Mouse (Mus musculus) myocyte (in vitro differentiated cells): ENCODE data around the gene Gm7030. TPM values are rescaled to one million over a fixed set of nuclear protein-coding genes. Genes with fewer than 3 reads are reported as not detected.
A peak's percentile ranks its signal among the peaks of the same experiment; 100 is the strongest.
"Not testable (repeated sequence)": the region's sequence is repeated elsewhere in the genome, so short reads cannot be mapped to it uniquely, and the experiment has no call there.

ENCODE experiments used
- H3K27me3 ChIP-seq: one replicate; pipeline ENCODE4 v1.6.1; 2011; ENCODE audit not compliant: control insufficient read depth, insufficient read depth, insufficient read length
- H3K36me3 ChIP-seq: one replicate; pipeline ENCODE4 v1.6.1; 2011; ENCODE audit not compliant: control insufficient read depth, insufficient read depth
- H3K4me2 ChIP-seq: one replicate; pipeline ENCODE4 v1.6.1; 2011; ENCODE audit warnings: low read depth, control low read depth
- H3K4me3 ChIP-seq: one replicate; pipeline ENCODE4 v1.5.1; 2011; ENCODE audit warnings: mild to moderate bottlenecking, control low read depth, moderate library complexity
- H3K79me2 ChIP-seq: one replicate; pipeline ENCODE4 v1.6.1; 2011; ENCODE audit not compliant: control insufficient read depth, insufficient read depth
- H3ac ChIP-seq: one replicate; pipeline ENCODE4 v1.6.1; 2011; ENCODE audit not compliant: control insufficient read depth, insufficient read length
- CEBPB ChIP-seq: IDR thresholded peaks from 2 replicates; pipeline ENCODE4 v1.6.1; 2011; ENCODE audit warnings: mild to moderate bottlenecking, moderate library complexity; ENCODE audit not compliant: poor library complexity, insufficient read depth, severe bottlenecking
- E2F4 ChIP-seq: IDR thresholded peaks from one replicate; pipeline ENCODE4 v1.6.1; 2011; ENCODE audit warnings: mild to moderate bottlenecking, control low read depth, moderate library complexity; ENCODE audit not compliant: insufficient read depth
- MAX ChIP-seq: IDR thresholded peaks from one replicate; pipeline ENCODE4 v1.6.1; 2011; ENCODE audit warnings: low read depth, mild to moderate bottlenecking, control low read depth
- MYOD1 ChIP-seq, 3 experiments: IDR thresholded peaks; one replicate each; pipeline ENCODE4 v1.6.1; 2011; ENCODE audit warnings: control low read depth in 2 of 3, low read depth in 2 of 3, mild to moderate bottlenecking in 2 of 3, moderate library complexity in 1 of 3; ENCODE audit not compliant: insufficient read length in 2 of 3, control insufficient read depth in 1 of 3
- MYOG ChIP-seq, 3 experiments: IDR thresholded peaks; one replicate each; pipeline ENCODE4 v1.6.1; 2011; ENCODE audit warnings: control low read depth in 2 of 3, low read depth in 2 of 3, mild to moderate bottlenecking in 2 of 3; ENCODE audit not compliant: insufficient read length in 2 of 3, control insufficient read depth in 1 of 3, insufficient read depth in 1 of 3
- POLR2A ChIP-seq: IDR thresholded peaks from one replicate; pipeline ENCODE4 v1.6.1; 2011; ENCODE audit warnings: low read depth, mild to moderate bottlenecking, control low read depth, moderate library complexity; ENCODE audit not compliant: insufficient read length
- POLR2AphosphoS2 ChIP-seq: IDR thresholded peaks from one replicate; pipeline ENCODE4 v1.6.1; 2011; ENCODE audit warnings: low read depth, control low read depth; ENCODE audit not compliant: insufficient read length
- REST ChIP-seq: IDR thresholded peaks from one replicate; pipeline ENCODE4 v1.6.1; 2011; ENCODE audit warnings: mild to moderate bottlenecking, control low read depth, moderate library complexity; ENCODE audit not compliant: insufficient read depth, insufficient read length
- SRF ChIP-seq: IDR thresholded peaks from one replicate; pipeline ENCODE4 v1.6.1; 2011; ENCODE audit warnings: low read depth; ENCODE audit not compliant: control insufficient read depth, insufficient read length
- TCF12 ChIP-seq: IDR thresholded peaks from one replicate; pipeline ENCODE4 v1.6.1; 2011; ENCODE audit warnings: mild to moderate bottlenecking, control low read depth; ENCODE audit not compliant: poor library complexity, insufficient read depth, severe bottlenecking
- TCF3 ChIP-seq: IDR thresholded peaks from one replicate; pipeline ENCODE4 v1.6.1; 2011; ENCODE audit warnings: low read depth, control low read depth; ENCODE audit not compliant: insufficient read length
- USF1 ChIP-seq: IDR thresholded peaks from one replicate; pipeline ENCODE4 v1.6.1; 2011; ENCODE audit warnings: low read depth, mild to moderate bottlenecking, control low read depth, moderate library complexity
- polyA plus RNA-seq: library from polyadenylated mRNA; unstranded; fragments of >200 nt; fragmentation: generic; extraction: Trizol; gene quantifications from one replicate; pipeline ENCODE4 v1.2.1, GENCODE M21; 2012; ENCODE audit warnings: missing spikeins

The Gm7030 gene
- polyA plus RNA-seq, 1 experiment, result not detected

DNA sequence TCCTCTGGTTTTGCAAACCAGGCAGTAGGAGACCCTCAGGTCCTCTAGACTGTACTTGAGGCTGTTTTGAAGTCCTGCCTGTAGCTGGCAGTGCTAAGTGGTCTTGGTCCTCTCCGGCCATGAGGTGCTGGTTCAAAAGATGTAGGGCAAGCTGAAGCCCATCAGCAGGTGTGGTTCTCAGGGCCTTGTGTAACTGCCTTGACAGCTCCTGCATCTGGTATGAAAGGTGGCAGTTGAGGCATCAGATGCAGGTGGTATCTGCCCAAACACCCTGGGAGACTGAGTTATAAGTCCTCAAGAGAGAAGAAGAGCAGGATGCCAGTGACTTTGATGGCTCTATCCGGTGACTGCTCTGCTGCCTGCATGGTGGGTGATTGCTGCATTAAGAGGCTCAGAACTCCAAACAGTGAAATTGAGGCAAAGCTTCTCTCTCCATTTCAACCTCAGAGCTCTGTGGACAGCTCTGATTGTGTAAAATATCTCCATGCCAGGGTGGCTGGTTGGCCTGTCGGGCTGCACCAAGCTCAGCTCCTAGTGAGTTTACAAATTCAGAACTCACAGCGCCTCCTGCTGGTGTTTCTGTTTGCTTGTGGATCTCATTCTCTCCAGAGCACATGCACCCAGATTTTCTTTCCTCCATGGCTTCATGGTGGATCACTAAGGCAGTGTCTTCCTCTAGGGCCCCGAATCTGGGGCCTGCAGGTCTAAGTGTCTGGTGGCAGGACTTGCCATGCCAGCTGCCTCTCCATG is 2.5 kb upstream of the Gm7030 start:
- H3K36me3 ChIP-seq, result no peaks in the 10 kb centered on the region
- no peak for TF ChIP-seq TCF3
- no peak for TF ChIP-seq MYOD1 (IDR thresholded peaks at IDR 0.05; ENCODE audit: control insufficient read depth in 1 of 3, insufficient read length in 2 of 3, low read depth in 2 of 3)
- no peak for TF ChIP-seq E2F4
- no peak for TF ChIP-seq SRF
- TF ChIP-seq MAX, result no peak
- TF ChIP-seq POLR2AphosphoS2, result no peak
- TF ChIP-seq USF1, result no peak
- no peak for TF ChIP-seq TCF12
- no peak for TF ChIP-seq MYOG (IDR thresholded peaks at IDR 0.05; ENCODE audit: control insufficient read depth in 1 of 3, insufficient read depth in 1 of 3, insufficient read length in 2 of 3, low read depth in 2 of 3)
- TF ChIP-seq CEBPB, result no peak
- TF ChIP-seq REST, result no peak
- TF ChIP-seq POLR2A, result no peak
- H3ac ChIP-seq, result no peak overlapping the region
- no peak overlapping the region for H3K4me3 ChIP-seq
- no peak overlapping the region for H3K4me2 ChIP-seq
- H3K27me3 ChIP-seq, result peaks cover 25% of the 10 kb centered on the region
- H3K79me2 ChIP-seq, result no peaks in the 10 kb centered on the region

DNA sequence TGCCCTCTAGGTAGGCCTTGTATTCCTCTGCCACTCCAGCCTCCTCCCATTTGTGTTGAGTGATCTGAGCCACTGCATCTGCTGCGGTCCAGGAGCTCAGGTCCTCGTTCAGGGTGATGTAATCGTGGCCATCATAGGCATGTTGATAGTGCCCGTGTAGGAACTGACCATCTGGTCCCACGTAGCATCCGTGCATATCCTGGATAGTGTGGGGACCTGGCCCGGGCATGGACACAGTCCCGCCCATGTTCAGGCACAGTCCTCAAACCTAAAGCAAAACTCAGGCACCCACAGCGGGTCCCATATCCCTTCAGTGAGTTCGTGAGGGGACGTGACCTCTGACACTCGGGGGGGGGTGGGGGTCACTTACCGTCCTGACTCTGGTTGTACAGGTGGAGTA is 700 bp downstream of the Gm7030 start:
- H3K27me3 ChIP-seq, result peaks cover 21% of the 10 kb centered on the region
- not testable (repeated sequence) for H3K4me3 ChIP-seq, H3K79me2 ChIP-seq

DNA sequence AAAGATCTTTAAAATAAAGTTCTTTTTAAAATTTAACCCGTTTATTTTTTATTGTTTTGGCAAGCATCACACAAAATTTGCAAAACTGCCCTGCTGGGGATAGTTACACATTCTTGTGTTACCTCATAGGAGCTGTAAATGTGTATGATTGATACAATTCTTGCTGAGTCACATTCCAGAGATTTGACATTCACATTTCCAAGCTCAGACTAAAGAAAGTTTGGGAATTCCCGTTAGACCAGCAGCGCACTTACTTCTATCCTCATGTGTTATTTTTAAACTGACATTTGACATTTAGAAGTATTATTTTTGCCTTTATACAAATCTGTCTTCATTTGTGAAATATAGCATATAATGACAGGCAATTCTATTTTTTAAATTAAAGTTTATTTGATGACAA is 5.1 kb downstream of the Gm7030 start:
- H3K4me2 ChIP-seq, H3K4me3 ChIP-seq, H3K36me3 ChIP-seq, H3ac ChIP-seq, H3K79me2 ChIP-seq, H3K27me3 ChIP-seq: not testable (repeated sequence)

More for the DNA sequence above, 700 bp downstream of the Gm7030 start:
- H3K36me3 ChIP-seq, H3K4me2 ChIP-seq, H3ac ChIP-seq: not testable (repeated sequence)

DNA sequence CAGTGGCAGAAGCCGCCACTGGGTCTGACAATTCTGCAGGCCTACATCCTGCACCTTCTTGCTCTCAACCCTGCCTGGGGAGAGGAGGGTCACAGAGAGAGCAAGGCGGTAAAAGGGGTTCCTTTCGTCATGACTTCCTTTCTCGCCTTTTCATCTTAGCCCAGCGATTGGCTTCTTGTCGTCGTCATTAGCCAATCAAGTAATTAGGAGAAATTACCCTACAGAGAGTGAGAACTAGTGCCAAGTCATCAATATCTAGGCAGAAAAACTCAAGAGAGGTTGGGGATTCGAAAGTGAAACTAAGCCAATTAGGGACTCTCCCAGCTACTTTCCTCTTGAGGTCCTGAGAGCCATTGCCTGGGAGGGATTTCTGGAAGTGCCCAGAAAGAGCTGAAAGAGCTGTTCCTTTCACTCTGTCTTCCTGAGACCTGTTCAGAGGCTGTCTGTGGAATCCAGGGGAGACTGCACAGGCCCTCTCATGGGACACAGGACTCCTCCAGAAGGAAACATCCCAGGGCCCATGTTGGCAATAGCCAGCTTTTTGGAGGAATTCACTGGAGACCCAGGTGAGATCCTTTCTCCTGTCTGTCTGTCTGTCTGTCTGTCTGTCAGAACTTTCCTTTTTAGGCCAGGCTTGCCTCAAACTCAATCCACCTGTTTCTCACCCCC is 7.7 kb downstream of the Gm7030 start, which contains the start of gene Gm19684:
Gene Gm19684, plus strand, starts transcription at position 327 of the 669 bp plus-strand sequence.
- not testable (repeated sequence) for H3K27me3 ChIP-seq
- H3K4me2 ChIP-seq, result peak within 1 kb of the TSS; percentile 68

DNA sequence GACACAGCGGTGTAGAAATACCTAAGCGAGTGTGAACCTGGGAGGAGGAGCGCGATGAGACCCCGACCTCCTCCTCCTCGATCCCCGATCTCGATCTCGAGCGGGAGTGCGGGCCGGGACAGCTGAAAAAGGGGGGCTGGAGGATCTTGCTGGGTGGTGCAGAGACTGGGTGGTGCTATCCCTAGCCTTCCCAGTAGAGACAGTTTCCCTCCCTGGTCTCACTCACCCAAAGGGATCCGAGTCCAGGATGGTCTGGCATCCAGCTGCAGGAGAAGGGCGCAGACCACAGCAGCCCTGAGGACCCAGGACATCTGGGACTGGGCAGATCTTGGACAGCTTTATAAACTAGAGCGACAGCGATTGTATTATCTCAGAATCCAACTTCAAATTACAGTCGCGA is 8.4 kb downstream of the Gm7030 start:
- not testable (repeated sequence) for H3K27me3 ChIP-seq, H3K36me3 ChIP-seq, H3ac ChIP-seq, H3K79me2 ChIP-seq
- H3K4me3 ChIP-seq, result peak overlapping the region; percentile 13
- peak overlapping the region; percentile 68 for H3K4me2 ChIP-seq

More for the DNA sequence above, 7.7 kb downstream of the Gm7030 start, which contains the start of gene Gm19684:
- not testable (repeated sequence) for H3ac ChIP-seq, H3K36me3 ChIP-seq, H3K79me2 ChIP-seq
- H3K4me3 ChIP-seq, result peak within 1 kb of the TSS; percentile 13

DNA sequence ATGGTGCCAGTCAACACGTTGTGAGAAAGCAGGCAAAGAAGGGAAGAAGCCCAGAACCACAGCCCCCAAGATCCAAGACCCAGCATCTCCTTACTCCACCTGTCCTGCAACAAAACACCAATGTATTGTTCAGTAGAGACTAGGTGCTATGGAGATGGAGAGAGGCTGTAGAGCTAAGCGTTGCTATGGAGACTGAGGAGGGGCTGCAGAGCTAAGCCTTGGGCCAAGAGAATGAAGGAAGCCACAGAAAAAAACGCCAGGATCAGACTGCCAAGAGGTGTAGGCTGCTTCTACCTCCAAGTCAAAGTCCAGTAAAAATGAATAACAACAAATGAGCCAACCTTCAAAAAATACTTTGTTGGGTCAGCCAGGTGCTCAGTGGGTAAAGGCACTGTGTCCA is 12.7 kb downstream of the Gm7030 start:
- H3K27me3 ChIP-seq, H3ac ChIP-seq, H3K36me3 ChIP-seq, H3K4me2 ChIP-seq, H3K4me3 ChIP-seq, H3K79me2 ChIP-seq: not testable (repeated sequence)

DNA sequence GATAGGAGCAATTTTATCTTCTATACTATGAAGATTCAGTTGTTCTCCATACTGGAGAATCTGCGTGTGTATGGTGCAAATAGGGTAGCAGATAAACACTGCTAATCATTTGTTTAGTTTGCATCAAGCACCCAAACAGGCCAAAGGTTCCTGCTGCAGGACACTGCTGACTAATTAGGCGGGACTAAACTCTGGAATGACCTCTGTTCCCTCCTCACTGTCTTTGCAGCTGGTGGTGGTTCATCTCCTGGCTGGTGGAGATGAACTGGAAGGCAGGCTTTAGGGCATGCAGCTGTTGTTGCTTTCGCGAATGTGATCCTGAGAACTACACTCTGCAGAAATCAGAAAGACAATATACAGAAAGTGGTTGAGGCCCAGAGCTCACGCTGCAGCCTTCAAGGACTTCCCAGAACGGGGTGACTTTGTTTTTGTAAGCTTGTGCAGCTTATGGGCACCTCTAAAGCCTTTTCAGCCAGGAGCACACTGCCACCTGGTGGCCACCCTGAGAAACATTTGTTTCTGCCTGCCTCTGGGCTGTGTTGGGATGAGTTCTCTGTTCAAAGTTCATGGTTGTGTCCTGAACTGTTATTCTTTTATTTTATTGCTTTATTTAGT is 15.1 kb downstream of the Gm7030 start:
- not testable (repeated sequence) for H3ac ChIP-seq, H3K36me3 ChIP-seq, H3K79me2 ChIP-seq, H3K4me3 ChIP-seq
- Histone ChIP-seq H3K4me2 (peak overlapping the region; percentile 5), H3K27me3 (peaks cover 15% of the 10 kb centered on the region)

DNA sequence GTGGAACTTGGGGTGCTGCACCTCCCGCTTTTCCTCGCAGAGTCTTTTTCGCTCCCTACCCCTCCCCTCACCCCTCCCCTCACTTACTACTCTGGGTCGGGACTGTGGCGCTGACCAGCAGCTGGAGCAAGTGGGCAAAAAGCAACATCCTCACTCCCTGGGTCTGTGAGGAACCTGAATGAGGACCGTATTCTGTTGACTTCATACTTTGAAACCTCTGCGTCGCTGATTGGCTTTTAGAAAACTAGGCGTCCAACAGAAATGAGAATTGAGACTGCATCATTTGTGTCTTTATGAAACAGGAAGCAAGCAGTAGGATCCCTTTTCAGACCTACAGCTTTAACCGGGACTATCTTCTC is 17.7 kb downstream of the Gm7030 start:
- H3K36me3 ChIP-seq, H3K4me3 ChIP-seq, H3K79me2 ChIP-seq, H3ac ChIP-seq: not testable (repeated sequence)
- Histone ChIP-seq H3K4me2 (peak overlapping the region; percentile 8), H3K27me3 (peaks cover 15% of the 10 kb centered on the region)

DNA sequence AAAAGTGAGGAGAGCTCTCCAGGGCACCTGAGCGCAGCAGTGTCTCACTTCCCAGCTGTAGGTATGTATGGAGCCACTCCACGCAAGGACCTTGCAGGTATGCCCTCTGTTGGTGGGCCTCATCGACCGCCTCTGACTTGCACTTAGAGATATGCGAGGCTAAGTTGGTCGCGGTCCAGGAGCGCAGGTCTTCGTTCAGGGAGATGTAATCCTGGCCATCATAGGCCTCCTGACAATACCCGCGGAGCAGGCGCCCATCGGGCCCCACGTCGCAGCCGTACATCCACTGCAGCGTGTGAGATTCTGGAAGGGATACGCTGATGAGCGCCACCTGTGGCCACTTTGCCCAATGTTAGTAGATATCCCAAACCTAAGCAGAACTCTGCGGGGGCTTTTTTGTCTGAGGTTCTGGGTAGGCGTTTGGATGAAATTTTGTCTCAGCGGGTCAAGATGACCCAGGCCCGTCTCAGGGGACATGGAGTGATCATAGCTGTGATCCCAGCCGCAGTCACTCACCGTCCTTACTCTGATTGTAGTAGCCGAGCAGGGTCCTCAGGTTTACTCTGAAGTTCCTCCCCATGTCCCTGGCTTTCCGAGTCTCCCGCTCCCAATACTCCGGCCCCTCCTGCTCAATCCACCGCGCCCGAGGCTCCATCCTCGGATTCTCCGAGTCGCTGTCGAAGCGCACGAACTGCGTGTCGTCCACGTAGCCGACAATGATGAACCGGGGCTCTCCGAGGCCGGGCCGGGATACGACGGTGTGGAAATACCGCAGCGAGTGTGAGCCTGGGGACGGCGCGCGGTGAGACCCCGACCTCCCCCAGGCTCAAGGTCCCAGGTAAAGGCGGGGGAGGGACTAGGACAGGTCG is 18.4 kb downstream of the Gm7030 start:
- not testable (repeated sequence) for H3K4me3 ChIP-seq, H3K36me3 ChIP-seq, H3K79me2 ChIP-seq, H3ac ChIP-seq
- peaks cover 15% of the 10 kb centered on the region for H3K27me3 ChIP-seq
- H3K4me2 ChIP-seq, result peak overlapping the region; percentile 8
